Comparison of ENCODE assay signal across 25 mouse cellular contexts in genomic region chr9:96566470-96566996, GRCm38 (mm10). TPM values are rescaled to one million over a fixed set of nuclear protein-coding genes. Genes with fewer than 3 reads are reported as not detected.
DNase-seq lines count a peak whose midpoint lies in the region; ATAC-seq and TF ChIP-seq lines count a peak whose summit lies in the region.
"Had no signal": no experiment of that assay in that cellular context is flagged by ENCODE, and none has a peak within 500 bp of the region (broad histone marks: within the 10 kb centered on the region; RNA-seq: fewer than 3 reads in every experiment).

No protein-coding gene starts in this region.

- H3K4me3 ChIP-seq in liver, embryonic 16.5 days (ENCODE audit: low read depth, low read length) = no peak overlapping the region
- H3K4me3 ChIP-seq in forebrain, embryonic 12.5 days (replicated peaks) = no peak overlapping the region
- no peak overlapping the region for H3K4me3 ChIP-seq in layer of hippocampus, adult 2 months
- H3K4me3 ChIP-seq: embryonic facial prominence, embryonic 15.5 days; heart, embryonic 15.5 days; limb, embryonic 15.5 days; midbrain, embryonic 13.5 days had no signal

- 45% methylated on average over 8 of the region's 8 CpGs for WGBS in liver, embryonic 16.5 days (ENCODE audit: insufficient replicate concordance)
- 87% methylated on average over 8 of the region's 8 CpGs for WGBS in forebrain, embryonic 12.5 days

- H3K9ac ChIP-seq in liver, embryonic 16.5 days (ENCODE audit: low read depth, low read length) = no peak overlapping the region
- no peak overlapping the region for H3K9ac ChIP-seq in forebrain, embryonic 12.5 days
- H3K9ac ChIP-seq: embryonic facial prominence, embryonic 15.5 days; heart, embryonic 15.5 days; hindbrain, embryonic 14.5 days; limb, embryonic 15.5 days; midbrain, embryonic 13.5 days had no signal

- no peak overlapping the region for H3K4me2 ChIP-seq in liver, embryonic 16.5 days (ENCODE audit: low read depth, low read length)
- H3K4me2 ChIP-seq in forebrain, embryonic 12.5 days = no peak overlapping the region
- H3K4me2 ChIP-seq: embryonic facial prominence, embryonic 15.5 days; heart, embryonic 15.5 days; hindbrain, embryonic 14.5 days; limb, embryonic 15.5 days; midbrain, embryonic 13.5 days had no signal

- H3K9me3 ChIP-seq in liver, embryonic 16.5 days (replicated peaks; ENCODE audit: control insufficient read depth, low read length) = no peaks in the 10 kb centered on the region
- H3K9me3 ChIP-seq in forebrain, embryonic 12.5 days = no peaks in the 10 kb centered on the region
- H3K9me3 ChIP-seq: embryonic facial prominence, embryonic 15.5 days; heart, embryonic 15.5 days; limb, embryonic 15.5 days; midbrain, embryonic 13.5 days had no signal

- no peaks in the 10 kb centered on the region; the same call in 1 of the 2 replicates for H3K36me3 ChIP-seq in liver, embryonic 16.5 days (ENCODE audit: control insufficient read depth, insufficient read depth)
- peaks cover 21% of the 10 kb centered on the region; the same call in 1 of the 2 replicates for H3K36me3 ChIP-seq in forebrain, embryonic 12.5 days (replicated peaks)

- H3K27ac ChIP-seq in liver, embryonic 16.5 days (ENCODE audit: low read length) = no peak overlapping the region
- no peak overlapping the region for H3K27ac ChIP-seq in forebrain, embryonic 12.5 days
- no peak overlapping the region for H3K27ac ChIP-seq in layer of hippocampus, adult 2 months
- H3K27ac ChIP-seq: embryonic facial prominence, embryonic 15.5 days; heart, embryonic 15.5 days; hindbrain, embryonic 14.5 days; limb, embryonic 15.5 days; midbrain, embryonic 13.5 days had no signal

- peak; percentile 19 for DNase-seq in kidney, postnatal 14 days
- DNase-seq in kidney, adult 11 months = no peak
- DNase-seq in liver = peak; percentile 27
- DNase-seq in lung, postnatal 36 days = no peak
- DNase-seq in layer of hippocampus, adult 2 months (ENCODE audit: low spot score in 2 of 2) = no peak
- DNase-seq: adrenal gland, postnatal 14 days; B cell, adult 2 months; cerebellum, adult 11 months; cerebellum, adult 9-11 months; gastrocnemius, postnatal 25 days; heart, postnatal 4 days; kidney, adult 8-10 months; left cerebral cortex, postnatal 4 days; right cerebral cortex, postnatal 14 days had no signal

- no peaks in the 10 kb centered on the region for H3K27me3 ChIP-seq in liver, embryonic 16.5 days (ENCODE audit: control insufficient read depth, insufficient read depth, low read depth, low read length)
- H3K27me3 ChIP-seq in forebrain, embryonic 12.5 days = no peaks in the 10 kb centered on the region
- H3K27me3 ChIP-seq: embryonic facial prominence, embryonic 15.5 days; heart, embryonic 15.5 days; limb, embryonic 15.5 days; midbrain, embryonic 13.5 days had no signal

- H3K4me1 ChIP-seq in liver, embryonic 16.5 days (ENCODE audit: control insufficient read depth, low read depth, low read length) = no peaks in the 10 kb centered on the region
- no peaks in the 10 kb centered on the region for H3K4me1 ChIP-seq in forebrain, embryonic 12.5 days
- H3K4me1 ChIP-seq: embryonic facial prominence, embryonic 15.5 days; heart, embryonic 15.5 days; limb, embryonic 15.5 days; midbrain, embryonic 13.5 days had no signal

- TF ChIP-seq CTCF in layer of hippocampus, adult 2 months (conservative IDR thresholded peaks at IDR 0.05) = no peak

- peak; percentile 56; the same call in 1 of the 2 replicates for ATAC-seq in liver, embryonic 16.5 days (ENCODE audit: low read depth)
- ATAC-seq in forebrain, embryonic 12.5 days (ENCODE audit: low FRiP score) = no peak
- ATAC-seq: forebrain, embryonic 16.5 days; inflammation-experienced regulatory T-cells, adult 6 months; midbrain, embryonic 13.5 days had no signal

RNA-seq across cellular contexts. Expression of gene Gm28729, which starts 41.5 kb away (rescaled TPM):
- not detected in 2 replicates for polyA plus RNA-seq in liver, embryonic 16.5 days (2015; fragmentation: Nextera tagmentation; extraction: Ambion mirVana)
- polyA plus RNA-seq in forebrain, embryonic 12.5 days (2016; fragmentation: Nextera tagmentation; extraction: Ambion mirVana) = 0.13 and 0.15 TPM in 2 replicates
- total RNA-seq in layer of hippocampus, adult 2 months (2021) = under 1 TPM in 1 of 2 experiments, not detected in 1; 0.34 TPM
- total RNA-seq: adrenal gland, postnatal 14 days; common myeloid progenitor, adult 5-6 weeks; heart, postnatal 4 days had no signal
- polyA plus RNA-seq: heart, embryonic 15.5 days; inflammation-experienced regulatory T-cells, adult 6 months; midbrain, embryonic 13.5 days; neural tube, embryonic 11.5 days had no signal

Comparison
In these comparisons a context has a peak if more than half of its experiments do, and no peak if none do; other contexts are left out.
1. DNase-seq: peak in kidney, postnatal 14 days (single experiment) and liver (single experiment); none in kidney, adult 11 months (single experiment), lung, postnatal 36 days (single experiment) and layer of hippocampus, adult 2 months (0 of 2).